Mouse (Mus musculus) megakaryocyte, adult 5-6 weeks (primary cell): ENCODE results near the gene Zswim7. TPM values are rescaled to one million over a fixed set of nuclear protein-coding genes. Genes with fewer than 3 reads are reported as not detected.
"Not testable (repeated sequence)": the region's sequence is repeated elsewhere in the genome, so short reads cannot be mapped to it uniquely, and the experiment has no call there.

ENCODE experiments used
- ATAC-seq: 2 replicates; pipeline ENCODE4 v1.8.0; 2016; ENCODE audit warnings: mild to moderate bottlenecking, inconsistent platforms; ENCODE audit not compliant: poor library complexity, severe bottlenecking
- total RNA-seq, 2 experiments: library from RNA; stranded (forward) in 1 of 2; stranded (reverse) in 1 of 2; fragments of 153-499, 151-499 nt in 1 of 2; fragments of 221-1000, 200-1000 nt in 1 of 2; gene quantifications; 2 replicates each; pipeline versions ENCODE4 v1.2.3 to v1.2.4; 2015 to 2017

Gene Zswim7
- total RNA-seq (2015) (10.0 and 10.2 TPM in 2 replicates), total RNA-seq (2017) (1.0 and 3.9 TPM in 2 replicates)

GRCm38 (mm10) chr11:62280675-62281600 is at the start of gene Zswim7, which contains the start of gene Ttc19:
Gene Zswim7, minus strand, starts transcription at chr11:62281375.
Gene Ttc19, plus strand, starts transcription at chr11:62281473.
- ATAC-seq: peak; percentile 80

DNA sequence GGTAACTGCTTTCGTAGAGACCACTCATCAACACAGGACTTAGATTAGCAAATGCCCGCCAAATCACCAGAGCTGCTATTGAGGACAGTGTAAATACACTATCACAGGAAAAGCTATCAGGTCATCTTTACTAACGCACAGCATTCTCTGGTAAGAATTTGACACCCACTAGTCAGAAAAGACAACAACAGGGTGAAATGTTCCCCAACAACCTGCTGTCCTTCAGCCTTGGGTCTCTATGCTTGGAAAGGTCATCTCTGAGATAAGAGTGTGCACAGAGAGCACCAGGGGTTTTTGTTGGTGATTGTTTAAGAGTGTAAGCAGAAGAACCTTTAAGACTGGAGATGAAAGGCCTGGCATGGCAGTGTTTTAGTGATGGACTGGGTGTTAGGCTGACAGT is 42.5 kb upstream of the Zswim7 start:
- no peak for ATAC-seq

- no peak for ATAC-seq
Observed at GRCm38 (mm10) chr11:62320097-62320496, 38.9 kb upstream of the Zswim7 start.

GRCm38 (mm10) chr11:62317746-62318145 is 36.6 kb upstream of the Zswim7 start:
- ATAC-seq: no peak

- ATAC-seq: no peak
Observed at GRCm38 (mm10) chr11:62314984-62315383, 33.8 kb upstream of the Zswim7 start.

DNA sequence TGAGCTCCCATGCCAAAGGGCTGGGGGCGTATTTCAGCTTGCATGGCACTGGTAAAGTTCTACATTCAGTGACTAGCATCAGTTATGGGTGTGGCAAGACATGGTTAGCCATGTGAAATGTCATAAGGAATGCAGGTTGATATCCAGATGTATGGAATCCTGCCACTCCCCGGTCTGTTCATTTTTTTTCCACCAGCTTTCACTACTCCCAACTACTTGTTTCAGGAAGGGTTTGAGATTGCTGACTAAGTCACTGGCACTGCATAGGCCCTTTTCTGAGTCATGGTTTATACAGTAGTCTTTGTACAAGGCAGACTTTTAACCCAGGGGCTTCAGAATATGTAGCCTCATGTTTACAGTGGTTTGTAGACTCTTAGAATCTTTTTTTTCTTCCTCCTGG is 28.1 kb upstream of the Zswim7 start:
- no peak for ATAC-seq

- no peak for ATAC-seq
Observed at GRCm38 (mm10) chr11:62305866-62306265, 24.7 kb upstream of the Zswim7 start.

- ATAC-seq: no peak
Observed at GRCm38 (mm10) chr11:62298883-62299282, 17.7 kb upstream of the Zswim7 start.

- no peak for ATAC-seq
Observed at GRCm38 (mm10) chr11:62294121-62294520, 12.9 kb upstream of the Zswim7 start.

GRCm38 (mm10) chr11:62287700-62288099 is 6.5 kb upstream of the Zswim7 start:
- no peak for ATAC-seq

DNA sequence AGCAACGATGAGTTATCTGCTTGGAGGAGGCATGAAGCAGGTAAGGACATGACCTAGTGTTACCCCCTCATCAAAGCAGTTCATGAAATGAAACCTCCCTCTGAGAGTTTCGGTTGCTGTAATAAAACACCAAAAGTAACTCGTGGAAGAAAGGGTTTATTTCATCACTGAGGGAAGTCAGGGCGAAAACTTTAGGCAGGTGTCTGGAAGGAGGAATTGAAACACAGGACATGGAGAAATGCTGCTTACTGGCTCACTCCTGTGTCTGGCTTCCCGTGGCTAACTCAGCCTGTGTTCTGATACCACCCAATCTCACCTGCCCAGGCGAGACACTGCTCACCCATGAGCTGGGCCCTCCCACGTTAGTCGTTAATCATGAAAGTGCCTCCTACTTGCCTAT is 3.8 kb upstream of the Zswim7 start:
- no peak for ATAC-seq

- ATAC-seq: not testable (repeated sequence)
Observed at GRCm38 (mm10) chr11:62284020-62284419, 2.8 kb upstream of the Zswim7 start.

- peak; percentile 17 for ATAC-seq
Observed at GRCm38 (mm10) chr11:62281601-62281997, 424 bp upstream of the Zswim7 start.

DNA sequence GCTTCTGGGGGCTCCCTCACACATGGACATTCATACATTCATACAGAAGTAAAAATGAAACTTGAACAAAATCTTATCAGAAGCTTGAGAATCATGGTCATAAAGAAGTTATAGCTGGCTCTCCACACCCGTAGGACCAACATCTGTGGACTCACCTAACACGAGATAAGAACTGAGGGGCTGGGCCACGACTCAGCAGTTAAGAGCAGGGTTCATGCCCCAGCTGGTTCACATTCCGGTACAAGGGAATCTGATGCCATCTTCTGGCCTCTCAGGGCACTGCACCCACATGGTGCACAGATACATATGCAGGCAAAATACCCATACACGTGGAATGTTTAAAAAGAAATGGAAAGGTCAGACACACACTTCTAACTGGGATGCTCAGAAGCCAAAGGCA is 3.1 kb downstream of the Zswim7 start:
- peak; percentile 63 for ATAC-seq

- no peak for ATAC-seq
Observed at GRCm38 (mm10) chr11:62277086-62277485, 4.1 kb downstream of the Zswim7 start.

- ATAC-seq: no peak
Observed at GRCm38 (mm10) chr11:62270851-62271250, 10.3 kb downstream of the Zswim7 start.

GRCm38 (mm10) chr11:62269097-62269496 is 12.1 kb downstream of the Zswim7 start:
- no peak for ATAC-seq

- ATAC-seq: no peak
Observed at GRCm38 (mm10) chr11:62268381-62268780, 12.8 kb downstream of the Zswim7 start.

GRCm38 (mm10) chr11:62266466-62267214 is 14.5 kb downstream of the Zswim7 start:
- no peak for ATAC-seq

GRCm38 (mm10) chr11:62265642-62266041 is 15.5 kb downstream of the Zswim7 start:
- no peak for ATAC-seq

- no peak for ATAC-seq
Observed at GRCm38 (mm10) chr11:62264018-62264417, 17.2 kb downstream of the Zswim7 start.

DNA sequence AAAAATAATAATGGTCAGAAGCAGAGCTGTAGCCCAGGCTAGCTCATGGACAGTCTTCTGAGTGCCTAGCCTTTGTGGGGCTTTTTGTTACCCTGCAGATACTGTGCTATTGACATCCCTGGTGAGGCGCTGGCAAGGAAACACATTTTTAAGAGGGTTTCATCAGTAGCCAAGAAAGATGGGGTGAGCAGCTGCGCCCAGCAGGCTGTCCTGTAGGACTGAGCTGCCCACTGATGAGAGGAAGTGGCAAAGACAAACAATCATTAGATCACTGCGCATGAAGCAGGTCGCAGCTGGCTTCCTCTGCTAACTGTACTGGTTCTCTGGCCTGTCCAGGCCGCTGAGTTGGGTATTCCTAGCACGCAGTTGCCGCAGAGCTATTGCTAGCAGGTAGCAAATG is 17.6 kb downstream of the Zswim7 start:
- no peak for ATAC-seq
